Mouse (Mus musculus) ovary, adult 10 weeks (tissue): ENCODE measurements around the gene Myo9b. TPM values are rescaled to one million over a fixed set of nuclear protein-coding genes. Genes with fewer than 3 reads are reported as not detected.

ENCODE experiments used
- polyA plus RNA-seq: library from polyadenylated mRNA; stranded (reverse); fragments of 350-450 nt; fragmentation: Illumina TruSeq; extraction: RNeasy Lipid Tissue Mini Kit (QIAGEN cat#74804); gene quantifications from one replicate; pipeline ENCODE4 v1.2.3, GENCODE M21; 2014

The Myo9b gene
- polyA plus RNA-seq, result 2.3 TPM

DNA sequence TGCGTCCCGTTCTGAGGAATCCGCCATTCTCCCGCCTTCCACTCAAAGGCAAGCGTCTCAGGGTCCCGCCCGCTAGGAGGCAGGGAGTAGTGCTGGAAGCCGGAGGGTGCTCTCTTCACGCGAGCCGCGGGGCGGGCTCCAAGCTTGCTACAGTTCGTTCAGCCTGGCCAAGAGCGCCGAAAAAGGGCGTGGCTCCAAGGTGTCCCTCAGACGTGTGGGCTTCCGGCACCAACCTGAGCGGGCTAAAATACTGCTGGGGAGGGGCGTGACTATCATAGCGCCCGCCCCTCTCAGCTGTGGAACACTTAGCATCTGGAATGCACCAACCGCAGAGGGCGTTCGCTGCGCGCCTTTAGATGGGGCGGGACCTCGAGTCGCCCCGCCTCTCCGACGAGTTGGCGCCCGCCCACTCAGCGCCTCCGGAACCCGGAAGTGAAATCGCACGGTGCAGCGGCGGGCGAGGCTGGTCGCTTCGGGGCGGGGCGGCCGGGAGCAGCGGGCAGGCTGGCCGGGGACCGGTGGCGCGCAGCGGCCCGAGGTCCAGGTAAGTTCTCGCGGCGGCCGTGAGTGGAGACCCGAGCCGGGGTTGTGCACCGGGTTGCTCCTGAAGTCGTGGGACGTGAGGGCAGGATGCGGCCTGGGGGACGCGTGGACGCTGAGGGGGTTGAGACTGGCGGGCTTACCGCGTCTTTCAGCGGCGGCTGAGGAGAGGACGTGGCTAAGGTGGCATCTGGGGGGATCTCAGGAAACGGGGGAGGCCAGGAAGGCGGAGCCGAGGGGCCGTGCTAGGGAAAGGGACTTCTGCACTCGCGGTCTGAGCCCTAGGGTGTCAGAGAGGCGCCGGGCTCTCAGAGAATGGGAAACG, at the start of gene Myo9b, which contains the start of gene Haus8:
TSS of gene Myo9b (plus strand) at position 429 of the 865 bp plus-strand sequence.
TSS of gene Haus8 (minus strand) at position 649 of the 865 bp plus-strand sequence.

GRCm38 (mm10) chr8:71366771-71367528, 94.4 kb downstream of the Myo9b start, which contains the start of gene Use1:
Use1 (plus strand) TSS chr8:71366848.

DNA sequence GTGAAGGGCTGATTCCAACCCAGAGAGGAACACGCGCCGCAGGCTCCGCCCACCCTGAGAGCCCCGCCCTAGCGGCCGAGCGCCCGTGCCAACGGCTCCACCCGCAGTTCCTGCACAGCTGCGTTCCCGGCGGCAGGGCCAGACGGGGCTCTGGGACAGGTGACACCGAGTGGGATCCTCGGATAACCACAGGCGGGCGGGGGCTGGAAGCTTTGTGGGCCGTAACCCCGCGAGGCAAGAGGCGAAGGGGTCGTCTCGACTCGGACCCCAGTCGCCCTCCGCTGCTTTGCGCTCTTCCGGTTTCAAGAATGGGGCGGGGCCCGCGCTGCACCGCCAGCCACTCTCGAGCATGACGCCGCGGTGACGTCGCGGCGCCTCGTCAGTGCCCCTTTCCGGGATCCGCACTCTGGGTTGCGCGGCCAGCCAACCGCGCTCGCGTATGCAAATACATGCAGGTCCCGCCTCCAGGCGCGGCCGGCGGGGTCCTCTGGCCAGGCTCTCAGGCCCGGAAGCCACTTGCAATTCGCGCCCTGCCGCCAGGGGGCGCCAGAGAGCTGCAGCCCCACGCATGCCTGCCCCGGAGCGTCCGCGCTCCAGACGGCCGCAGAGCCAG, 98.8 kb downstream of the Myo9b start, which contains the start of gene Ocel1:
TSS of gene Ocel1 (plus strand) at position 63 of the 613 bp plus-strand sequence.

GRCm38 (mm10) chr8:71381421-71381970, 109.0 kb downstream of the Myo9b start, which contains the start of gene Nr2f6:
Nr2f6 (minus strand) TSS chr8:71381960.

DNA sequence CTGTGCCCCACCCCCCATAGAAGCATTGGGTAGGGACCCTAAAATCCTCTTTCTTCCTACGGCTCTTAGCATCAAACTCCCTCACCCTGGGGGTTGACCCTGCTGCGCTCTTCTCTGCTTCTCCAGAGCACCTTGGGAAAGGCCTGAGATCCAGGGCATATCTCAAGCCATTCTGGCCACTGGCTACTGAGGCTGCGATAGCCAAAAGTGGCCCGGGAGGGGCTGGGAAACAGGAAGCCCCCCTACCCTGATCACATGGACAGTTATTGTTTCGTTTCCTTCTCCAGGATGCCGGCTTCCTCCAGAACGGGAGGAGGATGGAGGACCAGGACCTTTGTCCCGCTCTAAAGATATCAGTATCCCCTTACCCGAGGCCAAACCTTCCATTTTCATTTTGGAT, 123.1 kb downstream of the Myo9b start, which contains the start of gene Ushbp1:
TSS of gene Ushbp1 (minus strand) at position 174 of the 400 bp plus-strand sequence.

DNA sequence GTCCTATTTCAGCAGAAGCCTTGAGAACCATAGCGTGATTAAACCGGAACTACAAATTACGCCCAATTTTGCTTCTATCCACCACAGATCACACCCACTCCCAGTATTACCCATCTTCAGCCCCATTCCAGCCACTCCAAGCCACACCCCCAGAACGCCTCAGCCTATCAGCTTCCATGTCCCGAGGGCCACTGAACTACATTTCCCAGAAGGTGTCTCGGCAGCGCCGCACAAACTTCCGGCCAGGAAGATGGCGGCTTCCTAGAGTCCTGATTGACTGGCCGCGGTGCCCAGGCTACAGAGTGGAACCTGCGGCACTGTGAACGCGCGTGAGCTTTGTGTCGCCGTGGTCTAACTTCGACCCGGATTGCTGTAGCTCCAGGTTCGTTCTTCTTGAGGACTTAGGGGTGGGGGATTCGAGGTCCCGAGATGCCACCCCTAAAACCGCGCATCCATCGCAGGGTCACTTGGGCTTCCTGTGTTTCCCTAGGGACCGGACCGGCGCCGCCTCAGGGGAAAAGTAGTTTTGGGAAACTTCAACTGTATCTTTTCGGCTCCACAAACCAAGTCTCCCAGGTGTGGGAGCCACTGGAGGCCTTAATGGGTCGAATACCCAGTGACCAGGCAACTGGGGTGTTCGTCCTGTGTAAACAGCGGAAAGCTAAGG, 124.3 kb downstream of the Myo9b start, which contains the start of gene Babam1:
TSS of gene Babam1 (plus strand) at position 223 of the 667 bp plus-strand sequence.

DNA sequence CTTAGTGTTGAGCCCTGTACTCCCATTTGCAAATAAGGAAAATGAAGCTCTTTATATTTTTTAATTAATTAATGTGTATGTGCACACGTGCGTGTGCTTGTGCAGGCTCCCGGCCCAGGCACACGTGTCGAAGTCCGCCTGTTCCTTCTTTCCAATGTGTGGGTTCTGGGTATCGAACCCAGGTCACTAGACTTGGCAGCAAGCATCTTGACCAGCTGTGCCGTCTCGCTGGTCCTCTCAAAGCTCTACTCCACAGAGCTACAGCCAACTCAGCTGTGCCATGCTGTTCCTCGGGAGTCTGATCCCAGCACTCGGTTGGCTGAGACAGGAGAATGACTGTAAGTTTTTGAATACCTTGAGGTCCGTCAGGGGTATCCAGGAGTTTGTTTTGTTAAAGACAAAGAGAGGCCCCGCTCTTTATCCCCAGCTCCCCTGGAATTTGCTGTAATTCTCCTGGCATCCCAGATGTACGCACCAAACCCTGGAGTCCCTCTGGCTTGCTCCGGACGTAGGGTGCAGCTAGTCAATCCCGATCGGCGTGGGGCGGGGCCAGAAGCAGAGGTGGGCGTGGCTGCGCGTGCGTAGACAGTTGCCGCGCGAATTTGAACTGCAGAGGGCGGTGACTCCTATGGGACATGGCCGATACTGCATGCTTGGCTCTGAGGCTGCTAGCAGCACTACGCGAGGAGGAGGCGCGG, 133.0 kb downstream of the Myo9b start, which contains the start of gene Ankle1:
TSS of gene Ankle1 (plus strand) at position 610 of the 698 bp plus-strand sequence.

Other genes starting within 250 kb of the Myo9b start
- 5.0 TPM for gene Haus8, start 220 bp downstream of the Myo9b start, polyA plus RNA-seq
- gene Use1, start 94.1 kb downstream of the Myo9b start, polyA plus RNA-seq, result 1.5 TPM
- 1.2 TPM for gene Ocel1, start 98.6 kb downstream of the Myo9b start, polyA plus RNA-seq
- 1.3 TPM for gene Nr2f6, start 109.2 kb downstream of the Myo9b start, polyA plus RNA-seq
- gene Ushbp1, start 123.1 kb downstream of the Myo9b start, polyA plus RNA-seq, result 0.31 TPM
- gene Babam1, start 124.1 kb downstream of the Myo9b start, polyA plus RNA-seq, result 8.6 TPM
- 0.54 TPM for gene Ankle1, start 133.3 kb downstream of the Myo9b start, polyA plus RNA-seq
- gene Abhd8, start 190.9 kb downstream of the Myo9b start, polyA plus RNA-seq, result 0.68 TPM
- 9.7 TPM for gene Mrpl34, start 192.2 kb downstream of the Myo9b start, polyA plus RNA-seq
- gene Dda1, start 196.5 kb downstream of the Myo9b start, polyA plus RNA-seq, result 3.4 TPM
- 1.00 TPM for gene Ano8, start 213.2 kb downstream of the Myo9b start, polyA plus RNA-seq
- gene Gtpbp3, start 215.4 kb downstream of the Myo9b start, polyA plus RNA-seq, result 1.3 TPM
- 0.46 TPM for gene Plvap, start 239.0 kb downstream of the Myo9b start, polyA plus RNA-seq